Mouse (Mus musculus): Measurements from ENCODE around the gene Ppp1cc. TPM values are rescaled to one million over a fixed set of nuclear protein-coding genes. Genes with fewer than 3 reads are reported as not detected.
A peak's percentile ranks its signal among the peaks of the same experiment; 100 is the strongest.

Gene Ppp1cc
- polyA plus RNA-seq, 1 experiment, result 81.1 TPM

DNA sequence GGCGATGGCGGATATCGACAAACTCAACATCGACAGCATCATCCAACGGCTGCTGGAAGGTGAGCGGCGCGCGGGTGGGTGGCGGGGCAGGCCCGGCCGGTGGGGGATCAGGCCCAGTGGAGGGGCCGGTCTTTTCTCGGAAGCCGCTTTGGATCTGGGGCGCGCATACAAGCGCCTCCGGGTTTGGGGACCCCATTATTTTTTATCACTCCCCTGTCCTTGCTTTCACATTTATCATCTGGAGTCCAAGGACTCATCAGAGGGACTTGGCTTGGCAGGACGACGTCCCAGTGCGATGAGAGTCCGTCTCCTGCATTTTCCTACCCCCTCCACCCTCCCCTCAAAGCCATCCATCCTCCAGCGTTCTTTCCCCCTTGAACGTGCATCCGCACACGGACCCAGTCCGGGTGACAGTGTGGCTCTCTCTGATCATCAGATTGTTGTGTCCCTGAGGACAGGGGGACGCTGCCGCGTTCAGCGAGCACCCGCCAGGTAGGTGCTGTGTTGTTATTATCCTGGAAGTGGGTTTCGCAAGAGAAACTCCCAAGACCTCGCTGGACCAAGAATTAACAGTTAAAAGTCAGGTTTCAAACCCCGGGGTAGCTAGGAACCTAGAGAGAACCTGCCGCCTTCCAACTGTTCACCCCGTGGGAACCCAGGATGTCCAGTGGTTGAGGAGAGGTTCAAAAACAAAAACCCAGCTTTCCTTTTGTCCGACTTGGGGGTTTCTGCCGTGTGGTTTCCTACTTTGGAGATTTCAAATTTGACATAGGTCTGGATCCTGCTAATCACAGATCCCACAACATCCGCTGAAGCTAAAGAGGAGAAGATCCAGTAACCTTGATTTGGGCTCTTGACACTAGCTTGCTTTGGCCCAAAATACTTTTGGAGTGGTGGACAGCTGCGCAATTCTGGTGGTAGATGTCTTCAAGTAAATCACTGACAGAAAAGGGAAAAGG lies 758 bp downstream of the Ppp1cc start:
- TF ChIP-seq CTCF (IDR thresholded peaks at IDR 0.05; ENCODE audit: insufficient read depth, low read length) (no peak), POLR2A (IDR thresholded peaks at IDR 0.05; ENCODE audit: borderline replicate concordance, extremely low read depth, low read depth, low read length) (no peak)
- peak; percentile 47 for DNase-seq
- WGBS, result under 1% methylated on average over 42 of the region's 42 CpGs
- Histone ChIP-seq H3K4me1 (ENCODE audit: control insufficient read depth, insufficient read depth, low read length) (peaks cover 30% of the 10 kb centered on the region), H3K4me3 (replicated peaks; ENCODE audit: extremely low read depth, low read depth, low read length) (peak overlapping the region; percentile 85)

GRCm38 (mm10) chr5:122163194-122163593 lies 5.1 kb downstream of the Ppp1cc start:
- peaks cover 41% of the 10 kb centered on the region for H3K4me1 ChIP-seq (ENCODE audit: control insufficient read depth, insufficient read depth, low read length)
- TF ChIP-seq POLR2A (IDR thresholded peaks at IDR 0.05; ENCODE audit: borderline replicate concordance, extremely low read depth, low read depth, low read length) (no peak), CTCF (IDR thresholded peaks at IDR 0.05; ENCODE audit: insufficient read depth, low read length) (no peak)
- H3K4me3 ChIP-seq (replicated peaks; ENCODE audit: extremely low read depth, low read depth, low read length), result no peak overlapping the region
- no peak for DNase-seq
- 23% methylated on average over 6 of the region's 6 CpGs for WGBS

DNA sequence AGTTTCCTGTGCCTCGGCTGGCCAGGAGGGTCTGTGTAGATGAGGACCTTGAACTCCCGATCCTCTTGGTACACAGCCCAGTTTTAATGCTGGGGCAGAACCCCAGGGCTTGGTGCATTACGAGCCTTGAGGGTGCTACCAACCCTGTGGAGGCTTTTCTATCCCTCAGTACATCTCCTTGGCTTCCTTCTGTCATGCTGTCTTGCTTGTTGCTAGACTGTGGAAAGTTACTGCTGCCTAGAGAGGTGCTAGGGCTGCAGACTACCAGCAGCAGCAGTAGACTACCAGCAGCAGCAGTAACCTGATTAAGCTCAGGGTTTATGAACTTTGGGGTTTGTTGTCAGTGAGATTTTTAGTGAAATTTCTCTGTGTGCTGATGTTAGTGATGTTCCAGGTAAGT lies 5.9 kb downstream of the Ppp1cc start:
- H3K4me1 ChIP-seq (ENCODE audit: control insufficient read depth, insufficient read depth, low read length), result peaks cover 41% of the 10 kb centered on the region
- no peak for DNase-seq
- 40% methylated on average over 3 of the region's 3 CpGs for WGBS
- no peak overlapping the region for H3K4me3 ChIP-seq (replicated peaks; ENCODE audit: extremely low read depth, low read depth, low read length)
- no peak for TF ChIP-seq CTCF (IDR thresholded peaks at IDR 0.05; ENCODE audit: insufficient read depth, low read length)
- no peak for TF ChIP-seq POLR2A (IDR thresholded peaks at IDR 0.05; ENCODE audit: borderline replicate concordance, extremely low read depth, low read depth, low read length)

DNA sequence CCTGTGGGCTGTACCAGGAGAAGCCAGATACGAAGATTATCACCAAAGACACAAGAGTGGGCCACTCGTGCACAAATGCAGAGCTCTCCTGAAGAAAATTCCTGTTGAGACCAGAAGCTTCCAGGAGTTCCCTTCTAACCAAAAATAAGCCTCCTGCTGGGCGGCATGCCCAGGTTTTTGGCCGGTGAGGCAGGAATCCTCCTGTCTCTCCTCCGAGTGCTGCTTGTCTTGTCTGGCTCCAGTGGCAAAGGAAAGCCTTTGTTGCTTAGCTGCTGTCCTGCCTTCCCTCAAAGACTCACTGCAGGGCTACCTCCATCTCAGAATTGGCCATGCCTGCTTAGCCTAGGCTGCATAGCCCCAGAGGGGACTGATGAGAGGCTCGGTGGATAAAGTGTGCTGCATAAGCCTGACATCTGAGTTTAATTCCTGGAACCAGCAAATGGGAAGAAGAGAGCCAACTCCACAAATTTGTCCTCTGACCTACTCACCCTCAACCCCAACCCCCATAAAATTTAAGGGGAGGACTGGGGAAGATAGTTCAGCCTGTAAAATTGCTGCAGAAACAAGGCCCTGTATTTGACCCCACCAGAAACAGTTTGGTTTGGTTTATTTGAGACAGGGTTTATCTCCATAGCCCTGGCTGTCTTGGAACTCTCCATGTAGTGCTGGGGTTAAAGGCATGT lies 7.3 kb downstream of the Ppp1cc start:
- TF ChIP-seq POLR2A (IDR thresholded peaks at IDR 0.05; ENCODE audit: borderline replicate concordance, extremely low read depth, low read depth, low read length) (no peak), CTCF (IDR thresholded peaks at IDR 0.05; ENCODE audit: insufficient read depth, low read length) (no peak)
- Histone ChIP-seq H3K4me3 (replicated peaks; ENCODE audit: extremely low read depth, low read depth, low read length) (no peak overlapping the region), H3K4me1 (ENCODE audit: control insufficient read depth, insufficient read depth, low read length) (peaks cover 32% of the 10 kb centered on the region)
- 47% methylated on average over 6 of the region's 6 CpGs for WGBS
- DNase-seq, result no peak

- 41% methylated on average over 8 of the region's 8 CpGs for WGBS
- DNase-seq, result no peak
- TF ChIP-seq POLR2A (IDR thresholded peaks at IDR 0.05; ENCODE audit: borderline replicate concordance, extremely low read depth, low read depth, low read length) (no peak), CTCF (IDR thresholded peaks at IDR 0.05; ENCODE audit: insufficient read depth, low read length) (no peak)
- no peak overlapping the region for H3K4me3 ChIP-seq (replicated peaks; ENCODE audit: extremely low read depth, low read depth, low read length)
- H3K4me1 ChIP-seq (ENCODE audit: control insufficient read depth, insufficient read depth, low read length), result peaks cover 24% of the 10 kb centered on the region
Observed at GRCm38 (mm10) chr5:122166636-122167161, 8.6 kb downstream of the Ppp1cc start.

GRCm38 (mm10) chr5:122168344-122169069 lies 10.4 kb downstream of the Ppp1cc start:
- 63% methylated on average over 14 of the region's 14 CpGs for WGBS
- TF ChIP-seq POLR2A (IDR thresholded peaks at IDR 0.05; ENCODE audit: borderline replicate concordance, extremely low read depth, low read depth, low read length), result no peak
- TF ChIP-seq CTCF (IDR thresholded peaks at IDR 0.05; ENCODE audit: insufficient read depth, low read length), result no peak
- Histone ChIP-seq H3K4me3 (replicated peaks; ENCODE audit: extremely low read depth, low read depth, low read length) (no peak overlapping the region), H3K4me1 (ENCODE audit: control insufficient read depth, insufficient read depth, low read length) (peaks cover 14% of the 10 kb centered on the region)
- DNase-seq, result no peak

- TF ChIP-seq CTCF (IDR thresholded peaks at IDR 0.05; ENCODE audit: insufficient read depth, low read length) (no peak), POLR2A (IDR thresholded peaks at IDR 0.05; ENCODE audit: borderline replicate concordance, extremely low read depth, low read depth, low read length) (no peak)
- no peaks in the 10 kb centered on the region for H3K4me1 ChIP-seq (ENCODE audit: control insufficient read depth, insufficient read depth, low read length)
- 93% methylated on average over 8 of the region's 8 CpGs for WGBS
- DNase-seq, result no peak
- no peak overlapping the region for H3K4me3 ChIP-seq (replicated peaks; ENCODE audit: extremely low read depth, low read depth, low read length)
Observed at GRCm38 (mm10) chr5:122171058-122171457, 13.0 kb downstream of the Ppp1cc start.

DNA sequence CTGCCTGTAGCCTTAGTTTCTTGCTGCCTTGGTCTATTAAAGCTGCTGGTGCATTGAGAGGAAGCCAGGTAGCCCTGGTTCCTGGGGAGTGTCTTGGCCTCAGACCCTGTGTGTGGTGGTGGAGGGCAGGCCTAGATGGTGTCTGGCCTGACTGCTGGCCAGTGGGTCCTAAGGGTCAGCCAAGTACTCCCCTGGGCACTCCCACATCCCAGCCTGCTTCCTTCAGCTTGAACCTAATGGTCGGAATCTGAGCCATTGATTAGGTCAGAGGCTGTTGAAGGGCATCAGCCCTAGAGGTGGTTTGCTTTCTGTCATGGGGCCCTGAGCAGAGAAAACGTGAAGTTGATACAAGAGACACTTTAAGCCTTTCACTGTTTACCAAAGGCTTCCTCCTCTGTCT lies 17.3 kb downstream of the Ppp1cc start:
- WGBS, result 41% methylated on average over 2 of the region's 2 CpGs
- no peak for DNase-seq
- no peak overlapping the region for H3K4me3 ChIP-seq (replicated peaks; ENCODE audit: extremely low read depth, low read depth, low read length)
- 0 out of 2 replicates have a peak, but pooled peaks cover 3% of the 10 kb centered on the region for H3K4me1 ChIP-seq (ENCODE audit: control insufficient read depth, insufficient read depth, low read length)
- no peak for TF ChIP-seq POLR2A (IDR thresholded peaks at IDR 0.05; ENCODE audit: borderline replicate concordance, extremely low read depth, low read depth, low read length)
- no peak for TF ChIP-seq CTCF (IDR thresholded peaks at IDR 0.05; ENCODE audit: insufficient read depth, low read length)

- DNase-seq, result no peak
- H3K4me1 ChIP-seq (ENCODE audit: control insufficient read depth, insufficient read depth, low read length), result 0 out of 2 replicates have a peak, but pooled peaks cover 3% of the 10 kb centered on the region
- no peak overlapping the region for H3K4me3 ChIP-seq (replicated peaks; ENCODE audit: extremely low read depth, low read depth, low read length)
- 84% methylated on average over 7 of the region's 7 CpGs for WGBS
- TF ChIP-seq POLR2A (IDR thresholded peaks at IDR 0.05; ENCODE audit: borderline replicate concordance, extremely low read depth, low read depth, low read length) (no peak), CTCF (IDR thresholded peaks at IDR 0.05; ENCODE audit: insufficient read depth, low read length) (no peak)
Observed at GRCm38 (mm10) chr5:122175961-122176360, 17.9 kb downstream of the Ppp1cc start.

All from lung, adult 2 months (tissue).